Mouse (Mus musculus) forebrain, embryonic 10.5 days (tissue): ENCODE results near the gene Xylb. TPM values are rescaled to one million over a fixed set of nuclear protein-coding genes. Genes with fewer than 3 reads are reported as not detected.
"Not testable (repeated sequence)": the region's sequence is repeated elsewhere in the genome, so short reads cannot be mapped to it uniquely, and the experiment has no call there.

Experiments used
- DNase-seq: peaks from one replicate; pipeline ENCODE4 v3.0.0-alpha.2; 2017; ENCODE audit warnings: low spot score; ENCODE audit errors: extremely low spot score
- H3K27ac ChIP-seq: fragments of 300-500 bp; sonication (generic); 2 replicates; pipeline ENCODE4 v1.5.1; 2016; ENCODE audit warnings: mild to moderate bottlenecking
- H3K27me3 ChIP-seq: fragments of 300-500 bp; sonication (generic); 2 replicates; pipeline ENCODE4 v1.6.1; 2016; ENCODE audit warnings: mild to moderate bottlenecking; ENCODE audit not compliant: poor library complexity, severe bottlenecking
- H3K36me3 ChIP-seq: fragments of 300-500 bp; sonication (generic); replicated peaks from 2 replicates; pipeline ENCODE4 v1.6.1; 2016; ENCODE audit warnings: mild to moderate bottlenecking, moderate library complexity
- H3K4me1 ChIP-seq: fragments of 300-500 bp; sonication (generic); 2 replicates; pipeline ENCODE4 v1.6.1; 2016
- H3K4me3 ChIP-seq: fragments of 300-500 bp; sonication (generic); 2 replicates; pipeline ENCODE4 v1.5.1; 2016; ENCODE audit warnings: mild to moderate bottlenecking, moderate library complexity
- H3K9me3 ChIP-seq: fragments of 300-500 bp; sonication (generic); 2 replicates; pipeline ENCODE4 v1.6.1; 2016; ENCODE audit warnings: mild to moderate bottlenecking, moderate library complexity
- WGBS: fragments of 180-500 bp; shearing (Covaris S2); methylation state at CpG from one replicate; pipeline ENCODE4 v1.1.7; 2016; 5-methylcytosine and 5-hydroxymethylcytosine counted together
- polyA plus RNA-seq: library from polyadenylated mRNA; unstranded; fragments of >200 nt; fragmentation: Nextera tagmentation; extraction: Ambion mirVana; gene quantifications from 2 replicates; pipeline ENCODE4 v1.2.1, GENCODE M21; 2016

The Xylb gene
- polyA plus RNA-seq, 1 experiment from 2014 or later, result 12.6 TPM

GRCm38 (mm10) chr9:119350947-119351705, 6.1 kb upstream of the Xylb start:
- Histone ChIP-seq H3K36me3 (peaks cover 51% of the 10 kb centered on the region), H3K9me3 (no peaks in the 10 kb centered on the region), H3K27me3 (no peaks in the 10 kb centered on the region), H3K4me3 (no peak overlapping the region), H3K4me1 (no peaks in the 10 kb centered on the region), H3K27ac (no peak overlapping the region)
- 90% methylated on average over 10 of the region's 10 CpGs for WGBS
- DNase-seq, result no peak

- Histone ChIP-seq H3K9me3 (no peaks in the 10 kb centered on the region), H3K27ac (no peak overlapping the region), H3K36me3 (peaks cover 42% of the 10 kb centered on the region), H3K27me3 (no peaks in the 10 kb centered on the region), H3K4me3 (no peak overlapping the region), H3K4me1 (no peaks in the 10 kb centered on the region)
- 11% methylated on average over 4 of the region's 4 CpGs for WGBS
- peak; percentile 71 for DNase-seq
Measured at GRCm38 (mm10) chr9:119352060-119352459, 5.1 kb upstream of the Xylb start.

GRCm38 (mm10) chr9:119353926-119354325, 3.3 kb upstream of the Xylb start:
- Histone ChIP-seq H3K9me3 (no peaks in the 10 kb centered on the region), H3K27me3 (peaks cover 5% of the 10 kb centered on the region; the same call in 1 of the 2 replicates), H3K27ac (no peak overlapping the region), H3K4me3 (no peak overlapping the region), H3K4me1 (peaks cover 14% of the 10 kb centered on the region), H3K36me3 (peaks cover 25% of the 10 kb centered on the region)
- WGBS, result 85% methylated on average over 6 of the region's 6 CpGs
- DNase-seq, result no peak

- no peak overlapping the region for H3K4me3 ChIP-seq
- H3K4me1 ChIP-seq, result peaks cover 14% of the 10 kb centered on the region
- WGBS, result 91% methylated on average over 6 of the region's 6 CpGs
- no peak for DNase-seq
- H3K27ac ChIP-seq, result no peak overlapping the region
- peaks cover 5% of the 10 kb centered on the region; the same call in 1 of the 2 replicates for H3K27me3 ChIP-seq
- H3K9me3 ChIP-seq, result no peaks in the 10 kb centered on the region
- peaks cover 18% of the 10 kb centered on the region for H3K36me3 ChIP-seq
Measured at GRCm38 (mm10) chr9:119355943-119356342, 1.2 kb upstream of the Xylb start.

GRCm38 (mm10) chr9:119358058-119358429, 863 bp downstream of the Xylb start:
- Histone ChIP-seq H3K27ac (peak overlapping the region; percentile 89; the same call in 1 of the 2 replicates), H3K36me3 (peaks cover 31% of the 10 kb centered on the region), H3K4me3 (peak overlapping the region; percentile 80), H3K27me3 (peaks cover 5% of the 10 kb centered on the region; the same call in 1 of the 2 replicates), H3K4me1 (peaks cover 14% of the 10 kb centered on the region), H3K9me3 (no peaks in the 10 kb centered on the region)
- DNase-seq, result peak; percentile 21
- 56% methylated on average over 9 of the region's 9 CpGs for WGBS

- H3K36me3 ChIP-seq, result peaks cover 50% of the 10 kb centered on the region
- H3K27me3 ChIP-seq, result peaks cover 5% of the 10 kb centered on the region; the same call in 1 of the 2 replicates
- H3K27ac ChIP-seq, result no peak overlapping the region
- H3K4me1 ChIP-seq, result peaks cover 14% of the 10 kb centered on the region
- WGBS, result 92% methylated on average over 5 of the region's 5 CpGs
- DNase-seq, result no peak
- no peak overlapping the region for H3K4me3 ChIP-seq
- no peaks in the 10 kb centered on the region for H3K9me3 ChIP-seq
Measured at GRCm38 (mm10) chr9:119361416-119361815, 4.2 kb downstream of the Xylb start.

- Histone ChIP-seq H3K27ac (no peak overlapping the region), H3K9me3 (no peaks in the 10 kb centered on the region), H3K4me3 (no peak overlapping the region), H3K36me3 (peaks cover 61% of the 10 kb centered on the region), H3K27me3 (peaks cover 3% of the 10 kb centered on the region; the same call in 1 of the 2 replicates), H3K4me1 (peaks cover 3% of the 10 kb centered on the region)
- 82% methylated on average over 12 of the region's 12 CpGs for WGBS
- DNase-seq, result no peak
Measured at GRCm38 (mm10) chr9:119363229-119363628, 6.0 kb downstream of the Xylb start.

- Histone ChIP-seq H3K4me1 (no peaks in the 10 kb centered on the region; the same call in 1 of the 2 replicates), H3K27ac (no peak within 1 kb of the TSS), H3K36me3 (peaks cover 72% of the 10 kb centered on the region), H3K9me3 (no peaks in the 10 kb centered on the region), H3K4me3 (no peak within 1 kb of the TSS), H3K27me3 (no peaks in the 10 kb centered on the region)
- no peak for DNase-seq
- 81% methylated on average over 7 of the region's 7 CpGs for WGBS
Measured at GRCm38 (mm10) chr9:119365284-119365683, 8.1 kb downstream of the Xylb start, which contains the start of gene Slc22a14. Gene Slc22a14, minus strand, starts transcription at chr9:119365553.

GRCm38 (mm10) chr9:119368367-119368766, 11.2 kb downstream of the Xylb start:
- H3K27ac ChIP-seq, result no peak overlapping the region
- H3K36me3 ChIP-seq, result peaks cover 65% of the 10 kb centered on the region
- no peaks in the 10 kb centered on the region for H3K9me3 ChIP-seq
- H3K4me1 ChIP-seq, result no peaks in the 10 kb centered on the region
- 91% methylated on average over 3 of the region's 3 CpGs for WGBS
- no peak overlapping the region for H3K4me3 ChIP-seq
- no peak for DNase-seq
- H3K27me3 ChIP-seq, result no peaks in the 10 kb centered on the region

GRCm38 (mm10) chr9:119370770-119371169, 13.6 kb downstream of the Xylb start:
- 89% methylated on average over 4 of the region's 4 CpGs for WGBS
- not testable (repeated sequence) for H3K27me3 ChIP-seq, DNase-seq, H3K27ac ChIP-seq, H3K4me3 ChIP-seq, H3K4me1 ChIP-seq, H3K9me3 ChIP-seq
- H3K36me3 ChIP-seq, result peaks cover 68% of the 10 kb centered on the region

- no peaks in the 10 kb centered on the region for H3K27me3 ChIP-seq
- no peaks in the 10 kb centered on the region for H3K9me3 ChIP-seq
- no peak overlapping the region for H3K27ac ChIP-seq
- H3K4me1 ChIP-seq, result no peaks in the 10 kb centered on the region
- DNase-seq, result no peak
- 75% methylated on average over 4 of the region's 4 CpGs for WGBS
- no peak overlapping the region for H3K4me3 ChIP-seq
- peaks cover 70% of the 10 kb centered on the region for H3K36me3 ChIP-seq
Measured at GRCm38 (mm10) chr9:119371251-119371650, 14.1 kb downstream of the Xylb start.

GRCm38 (mm10) chr9:119375008-119375407, 17.8 kb downstream of the Xylb start:
- no peaks in the 10 kb centered on the region for H3K27me3 ChIP-seq
- H3K27ac ChIP-seq, result no peak overlapping the region
- no peaks in the 10 kb centered on the region for H3K9me3 ChIP-seq
- peaks cover 75% of the 10 kb centered on the region for H3K36me3 ChIP-seq
- H3K4me3 ChIP-seq, result no peak overlapping the region
- 75% methylated on average over 3 of the region's 3 CpGs for WGBS
- no peak for DNase-seq
- no peaks in the 10 kb centered on the region for H3K4me1 ChIP-seq

- Histone ChIP-seq H3K4me3 (no peak overlapping the region), H3K36me3 (peaks cover 77% of the 10 kb centered on the region), H3K27ac (no peak overlapping the region), H3K9me3 (no peaks in the 10 kb centered on the region), H3K4me1 (no peaks in the 10 kb centered on the region), H3K27me3 (no peaks in the 10 kb centered on the region)
- WGBS, result 76% methylated on average over 6 of the region's 6 CpGs
- DNase-seq, result no peak
Measured at GRCm38 (mm10) chr9:119375556-119375955, 18.4 kb downstream of the Xylb start.
